In the genomic region with DNA sequence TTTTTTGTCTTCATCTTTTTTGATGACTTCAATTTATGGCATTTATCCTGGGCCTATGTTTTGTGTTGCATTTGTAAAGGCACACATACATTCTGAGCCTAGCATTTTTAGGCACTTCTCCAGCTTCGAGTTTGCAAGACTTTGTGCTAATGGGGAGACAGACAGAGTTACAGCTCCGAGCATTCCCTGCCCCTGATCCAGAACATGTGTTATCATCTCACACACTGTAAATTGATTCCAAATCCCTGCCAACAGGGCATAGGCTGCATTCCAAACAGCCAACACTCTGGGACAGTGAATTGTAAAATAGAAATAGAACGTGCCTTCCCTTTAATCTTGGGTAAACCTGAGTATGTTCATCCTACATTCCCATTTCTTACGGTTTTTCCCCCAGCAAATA, we compare ENCODE assay signal across 14 mouse cellular contexts. TPM values are rescaled to one million over a fixed set of nuclear protein-coding genes. Genes with fewer than 3 reads are reported as not detected.
DNase-seq lines count a peak whose midpoint lies in the region; ATAC-seq and TF ChIP-seq lines count a peak whose summit lies in the region.
"Had no signal": no experiment of that assay in that cellular context is flagged by ENCODE, and none has a peak within 500 bp of the region (broad histone marks: within the 10 kb centered on the region; RNA-seq: fewer than 3 reads in every experiment).

No protein-coding gene starts in this region.

- H3K9me3 ChIP-seq in heart, embryonic 14.5 days (ENCODE audit: control insufficient read depth, low read length): 0 out of 2 replicates have a peak, but pooled peaks cover 7% of the 10 kb centered on the region
- no peaks in the 10 kb centered on the region for H3K9me3 ChIP-seq in lung, postnatal 0 days (ENCODE audit: low read length)
- H3K9me3 ChIP-seq in embryonic facial prominence, embryonic 15.5 days (replicated peaks): no peaks in the 10 kb centered on the region
- H3K9me3 ChIP-seq in stomach, embryonic 15.5 days: no peaks in the 10 kb centered on the region
- H3K9me3 ChIP-seq: liver, embryonic 12.5 days; midbrain, embryonic 12.5 days had no signal

- WGBS in heart, embryonic 14.5 days: 27% methylated on average over 4 of the region's 4 CpGs
- 54% methylated on average over 4 of the region's 4 CpGs for WGBS in lung, postnatal 0 days
- WGBS in embryonic facial prominence, embryonic 15.5 days: 9% methylated on average over 4 of the region's 4 CpGs
- 49% methylated on average over 4 of the region's 4 CpGs for WGBS in stomach, embryonic 15.5 days

- TF ChIP-seq EP300 in lung, postnatal 0 days (IDR thresholded peaks at IDR 0.05): no peak

- H3K27me3 ChIP-seq in heart, embryonic 14.5 days (ENCODE audit: control insufficient read depth, insufficient read depth, low read length): no peaks in the 10 kb centered on the region
- no peaks in the 10 kb centered on the region for H3K27me3 ChIP-seq in lung, postnatal 0 days (replicated peaks; ENCODE audit: insufficient read depth, low read length)
- H3K27me3 ChIP-seq in embryonic facial prominence, embryonic 15.5 days: no peaks in the 10 kb centered on the region
- no peaks in the 10 kb centered on the region for H3K27me3 ChIP-seq in stomach, embryonic 15.5 days (replicated peaks)
- H3K27me3 ChIP-seq: CH12.LX; hindbrain, embryonic 12.5 days; liver, embryonic 12.5 days; midbrain, embryonic 12.5 days had no signal

- H3K4me3 ChIP-seq in heart, embryonic 14.5 days (ENCODE audit: control insufficient read depth in 1 of 2, insufficient read depth in 1 of 2, low read depth in 1 of 2, low read length in 2 of 2): no peak overlapping the region
- H3K4me3 ChIP-seq in lung, postnatal 0 days (ENCODE audit: low read depth, low read length): no peak overlapping the region
- H3K4me3 ChIP-seq in embryonic facial prominence, embryonic 15.5 days (replicated peaks): no peak overlapping the region
- no peak overlapping the region for H3K4me3 ChIP-seq in stomach, embryonic 15.5 days (replicated peaks)
- H3K4me3 ChIP-seq: hindbrain, embryonic 12.5 days; liver, embryonic 12.5 days; midbrain, embryonic 12.5 days had no signal

- no peak overlapping the region for H3K9ac ChIP-seq in heart, embryonic 14.5 days (ENCODE audit: low read length)
- H3K9ac ChIP-seq in lung, postnatal 0 days (replicated peaks; ENCODE audit: low read depth): no peak overlapping the region
- H3K9ac ChIP-seq in embryonic facial prominence, embryonic 15.5 days: no peak overlapping the region
- H3K9ac ChIP-seq in stomach, embryonic 15.5 days: no peak overlapping the region
- H3K9ac ChIP-seq: hindbrain, embryonic 12.5 days; liver, embryonic 12.5 days; midbrain, embryonic 12.5 days had no signal

- peak overlapping the region; percentile 35 to 71; a peak in 3 of 4 replicates for H3K27ac ChIP-seq in heart, embryonic 14.5 days (replicated peaks in 1 of 2; ENCODE audit: control insufficient read depth in 1 of 2, insufficient read depth in 1 of 2, low read depth in 2 of 2, low read length in 2 of 2)
- peak overlapping the region; percentile 9; the same call in 1 of the 2 replicates for H3K27ac ChIP-seq in lung, postnatal 0 days (ENCODE audit: low read length)
- H3K27ac ChIP-seq in embryonic facial prominence, embryonic 15.5 days (replicated peaks): peak overlapping the region; percentile 71
- H3K27ac ChIP-seq in stomach, embryonic 15.5 days: peak overlapping the region; percentile 49
- H3K27ac ChIP-seq: hindbrain, embryonic 12.5 days; liver, embryonic 12.5 days; midbrain, embryonic 12.5 days had no signal

- H3K36me3 ChIP-seq in heart, embryonic 14.5 days (ENCODE audit: control insufficient read depth, insufficient read depth, low read length): no peaks in the 10 kb centered on the region
- no peaks in the 10 kb centered on the region for H3K36me3 ChIP-seq in lung, postnatal 0 days (ENCODE audit: insufficient read depth, low read length)
- no peaks in the 10 kb centered on the region for H3K36me3 ChIP-seq in embryonic facial prominence, embryonic 15.5 days
- no peaks in the 10 kb centered on the region for H3K36me3 ChIP-seq in stomach, embryonic 15.5 days
- H3K36me3 ChIP-seq: hindbrain, embryonic 12.5 days; liver, embryonic 12.5 days; midbrain, embryonic 12.5 days had no signal

- peaks cover 14 to 24% of the 10 kb centered on the region in 2 experiments for H3K4me1 ChIP-seq in heart, embryonic 14.5 days (ENCODE audit: control insufficient read depth in 2 of 2, insufficient read depth in 2 of 2, low read length in 2 of 2)
- H3K4me1 ChIP-seq in lung, postnatal 0 days (ENCODE audit: insufficient read depth, low read depth, low read length): peaks cover 3% of the 10 kb centered on the region; the same call in 1 of the 2 replicates
- peaks cover 13% of the 10 kb centered on the region for H3K4me1 ChIP-seq in embryonic facial prominence, embryonic 15.5 days
- H3K4me1 ChIP-seq in stomach, embryonic 15.5 days: peaks cover 6% of the 10 kb centered on the region; the same call in 1 of the 2 replicates
- H3K4me1 ChIP-seq: hindbrain, embryonic 12.5 days had no signal

- H3K4me2 ChIP-seq in heart, embryonic 14.5 days (ENCODE audit: low read length): peak overlapping the region; percentile 30
- H3K4me2 ChIP-seq in lung, postnatal 0 days (replicated peaks; ENCODE audit: low read depth, low read length): no peak overlapping the region
- H3K4me2 ChIP-seq in embryonic facial prominence, embryonic 15.5 days (replicated peaks): peak overlapping the region; percentile 32
- H3K4me2 ChIP-seq in stomach, embryonic 15.5 days: peak overlapping the region; percentile 20
- H3K4me2 ChIP-seq: hindbrain, embryonic 12.5 days; liver, embryonic 12.5 days; midbrain, embryonic 12.5 days had no signal

- ATAC-seq in heart, embryonic 14.5 days (ENCODE audit: insufficient number of reproducible peaks, insufficient read depth, low FRiP score, low read depth): no peak
- ATAC-seq in lung, postnatal 0 days: peak; percentile 46
- ATAC-seq in embryonic facial prominence, embryonic 15.5 days (ENCODE audit: insufficient number of reproducible peaks, low FRiP score, low TSS enrichment, low read depth): peak; percentile 70
- no peak for ATAC-seq in stomach, embryonic 15.5 days (ENCODE audit: insufficient read depth, low FRiP score, low read depth)
- ATAC-seq: liver, embryonic 12.5 days had no signal

- intact Hi-C loops in heart, postnatal 25 days (cut with DNase I): no loop called here

- DNase-seq in heart, postnatal 25 days (ENCODE audit: low spot score): no peak
- DNase-seq in lung, postnatal 0 days (ENCODE audit: low spot score): peak; percentile 52
- DNase-seq in lung, postnatal 10 days: no peak
- DNase-seq in right cerebral cortex, postnatal 10 days (ENCODE audit: low spot score in 2 of 2): no peak
- DNase-seq in urinary bladder, postnatal 36 days (ENCODE audit: low spot score in 2 of 2): no peak
- DNase-seq: gastrocnemius, postnatal 10 days; kidney, postnatal 10 days had no signal

- TF ChIP-seq CTCF in lung, postnatal 0 days (IDR thresholded peaks at IDR 0.05): no peak

RNA-seq across cellular contexts. Expression of gene Tmem131l, which starts 19.7 kb away (rescaled TPM):
- polyA plus RNA-seq in heart, embryonic 14.5 days (2014; fragmentation: Nextera tagmentation; extraction: Ambion mirVana): 30.6 and 33.0 TPM in 2 replicates
- 10 to 100 TPM; 19.4 to 20.8 TPM for total RNA-seq in heart, postnatal 25 days (2021)
- polyA plus RNA-seq in lung, postnatal 0 days (2015; fragmentation: Nextera tagmentation; extraction: Ambion mirVana): 18.4 and 21.3 TPM in 2 replicates
- 56.8 and 60.5 TPM in 2 replicates for polyA plus RNA-seq in embryonic facial prominence, embryonic 15.5 days (2015; fragmentation: Nextera tagmentation; extraction: Ambion mirVana)
- 40.2 and 44.9 TPM in 2 replicates for polyA plus RNA-seq in stomach, embryonic 15.5 days (2015; fragmentation: Nextera tagmentation; extraction: Ambion mirVana)

Comparison
In these comparisons a context has a peak if more than half of its experiments do, and no peak if none do; other contexts are left out.
1. ATAC-seq: peak in lung, postnatal 0 days (single experiment) and embryonic facial prominence, embryonic 15.5 days (single experiment); none in heart, embryonic 14.5 days (single experiment) and stomach, embryonic 15.5 days (single experiment).
2. H3K27ac ChIP-seq: peak in every context shown above with its lines; median percentile 71 in embryonic facial prominence, embryonic 15.5 days; 53 in heart, embryonic 14.5 days; 49 in stomach, embryonic 15.5 days; 9 in lung, postnatal 0 days.